Mouse (Mus musculus): ENCODE measurements around the gene Frmd7. TPM values are rescaled to one million over a fixed set of nuclear protein-coding genes. Genes with fewer than 3 reads are reported as not detected.

Gene Frmd7
- polyA plus RNA-seq, 1 experiment from 2014 or later = 0.21 TPM

Other genes starting within 250 kb of the Frmd7 start
- gene Stk26, start 101.7 kb downstream of the Frmd7 start, polyA plus RNA-seq (2014; fragmentation: Nextera tagmentation; extraction: Ambion mirVana) = 10.0 and 13.0 TPM in 2 replicates
- 36.0 and 38.0 TPM in 2 replicates for gene Rap2c, start 75.3 kb upstream of the Frmd7 start, polyA plus RNA-seq (2014; fragmentation: Nextera tagmentation; extraction: Ambion mirVana)